Mouse (Mus musculus) gastrocnemius, postnatal 14 days (tissue): Measurements from ENCODE around the gene Dennd4a. TPM values are rescaled to one million over a fixed set of nuclear protein-coding genes. Genes with fewer than 3 reads are reported as not detected.
"Not testable (repeated sequence)": the region's sequence is repeated elsewhere in the genome, so short reads cannot be mapped to it uniquely, and the experiment has no call there.

Source experiments
- DNase-seq: peaks from one replicate; pipeline ENCODE4 v3.0.0; 2021; ENCODE audit warnings: mixed read lengths
- intact Hi-C: fragments of 180-260 bp; cut with DNase I; formaldehyde crosslinking; loops from one replicate; pipeline ENCODE4 v1.15.1; 2025; ENCODE audit warnings: low total_unique reads
- total RNA-seq, 2 experiments: library from RNA; stranded (reverse); gene quantifications; 2 replicates each; pipeline ENCODE4 v1.2.3; 2021

Dennd4a gene
- total RNA-seq, 2 experiments from 2014 or later = 5.0 to 6.4 TPM

- no peak for DNase-seq
- intact Hi-C loops = no loop called here
Measured at GRCm38 (mm10) chr9:64806335-64807060, 4.6 kb upstream of the Dennd4a start.

GRCm38 (mm10) chr9:64807061-64807808, 3.9 kb upstream of the Dennd4a start:
- intact Hi-C loops = no loop called here
- DNase-seq = no peak

GRCm38 (mm10) chr9:64809851-64810250, 1.3 kb upstream of the Dennd4a start:
- intact Hi-C loops = no loop called here
- DNase-seq = no peak

- intact Hi-C loops = no loop called here
- peak; percentile 62 for DNase-seq
Measured at GRCm38 (mm10) chr9:64811538-64812474, 666 bp downstream of the Dennd4a start.

- DNase-seq = no peak
- intact Hi-C loops = no loop called here
Measured at GRCm38 (mm10) chr9:64812475-64812860, 1.3 kb downstream of the Dennd4a start.

- DNase-seq = no peak
- intact Hi-C loops = no loop called here
Measured at GRCm38 (mm10) chr9:64814273-64814672, 3.1 kb downstream of the Dennd4a start.

- intact Hi-C loops, DNase-seq: not testable (repeated sequence)
Measured at GRCm38 (mm10) chr9:64819686-64820085, 8.5 kb downstream of the Dennd4a start.

- intact Hi-C loops = no loop called here
- DNase-seq = no peak
Measured at GRCm38 (mm10) chr9:64820086-64820795, 9.1 kb downstream of the Dennd4a start.

- no peak for DNase-seq
Measured at GRCm38 (mm10) chr9:64822235-64822634, 11.1 kb downstream of the Dennd4a start.

GRCm38 (mm10) chr9:64824389-64825008, 13.4 kb downstream of the Dennd4a start:
- intact Hi-C loops = no loop called here
- no peak for DNase-seq

More at GRCm38 (mm10) chr9:64822235-64822634, 11.1 kb downstream of the Dennd4a start:
- intact Hi-C loops = no loop called here

- DNase-seq = no peak
- intact Hi-C loops = no loop called here
Measured at GRCm38 (mm10) chr9:64830092-64830618, 19.0 kb downstream of the Dennd4a start.

- intact Hi-C loops = no loop called here
- DNase-seq = no peak
Measured at GRCm38 (mm10) chr9:64830641-64831040, 19.5 kb downstream of the Dennd4a start.

- intact Hi-C loops = no loop called here
Measured at GRCm38 (mm10) chr9:64831760-64832159, 20.6 kb downstream of the Dennd4a start.

GRCm38 (mm10) chr9:64834418-64834817, 23.3 kb downstream of the Dennd4a start:
- no peak for DNase-seq
- intact Hi-C loops = no loop called here

More at GRCm38 (mm10) chr9:64831760-64832159, 20.6 kb downstream of the Dennd4a start:
- no peak for DNase-seq

- no peak for DNase-seq
- intact Hi-C loops = no loop called here
Measured at GRCm38 (mm10) chr9:64845355-64845754, 34.2 kb downstream of the Dennd4a start.

- intact Hi-C loops = no loop called here
- DNase-seq = no peak
Measured at GRCm38 (mm10) chr9:64849548-64849947, 38.4 kb downstream of the Dennd4a start.

- intact Hi-C loops = no loop called here
- DNase-seq = no peak
Measured at GRCm38 (mm10) chr9:64860083-64860482, 48.9 kb downstream of the Dennd4a start.

GRCm38 (mm10) chr9:64862687-64863086, 51.5 kb downstream of the Dennd4a start:
- intact Hi-C loops = no loop called here

GRCm38 (mm10) chr9:64886008-64886407, 74.9 kb downstream of the Dennd4a start:
- intact Hi-C loops = no loop called here
- no peak for DNase-seq

More at GRCm38 (mm10) chr9:64862687-64863086, 51.5 kb downstream of the Dennd4a start:
- DNase-seq = no peak
